Mouse (Mus musculus) naive thymus-derived CD4-positive, alpha-beta T cell, adult 2 months (primary cell): ENCODE measurements around the gene Rbm47.

ENCODE experiments used
- DNase-seq: peaks from one replicate; pipeline ENCODE4 v3.0.0-alpha.2; 2011; ENCODE audit warnings: low read depth

Rbm47 gene

DNA sequence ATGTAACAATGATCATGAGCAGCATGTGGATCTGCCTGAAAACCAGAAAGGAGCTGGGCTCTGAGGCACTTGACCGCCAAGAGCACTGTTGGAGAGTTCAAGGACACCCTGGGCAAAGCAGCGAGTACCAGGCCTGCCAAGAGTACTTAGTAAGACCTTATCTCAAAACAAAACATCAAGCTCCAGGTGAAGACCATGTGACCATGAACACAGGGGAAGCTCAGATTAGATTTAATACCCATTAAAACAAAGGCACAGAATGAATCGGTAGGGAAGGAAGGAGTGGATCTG, 110.0 kb downstream of the Rbm47 start:
- no peak for DNase-seq

DNA sequence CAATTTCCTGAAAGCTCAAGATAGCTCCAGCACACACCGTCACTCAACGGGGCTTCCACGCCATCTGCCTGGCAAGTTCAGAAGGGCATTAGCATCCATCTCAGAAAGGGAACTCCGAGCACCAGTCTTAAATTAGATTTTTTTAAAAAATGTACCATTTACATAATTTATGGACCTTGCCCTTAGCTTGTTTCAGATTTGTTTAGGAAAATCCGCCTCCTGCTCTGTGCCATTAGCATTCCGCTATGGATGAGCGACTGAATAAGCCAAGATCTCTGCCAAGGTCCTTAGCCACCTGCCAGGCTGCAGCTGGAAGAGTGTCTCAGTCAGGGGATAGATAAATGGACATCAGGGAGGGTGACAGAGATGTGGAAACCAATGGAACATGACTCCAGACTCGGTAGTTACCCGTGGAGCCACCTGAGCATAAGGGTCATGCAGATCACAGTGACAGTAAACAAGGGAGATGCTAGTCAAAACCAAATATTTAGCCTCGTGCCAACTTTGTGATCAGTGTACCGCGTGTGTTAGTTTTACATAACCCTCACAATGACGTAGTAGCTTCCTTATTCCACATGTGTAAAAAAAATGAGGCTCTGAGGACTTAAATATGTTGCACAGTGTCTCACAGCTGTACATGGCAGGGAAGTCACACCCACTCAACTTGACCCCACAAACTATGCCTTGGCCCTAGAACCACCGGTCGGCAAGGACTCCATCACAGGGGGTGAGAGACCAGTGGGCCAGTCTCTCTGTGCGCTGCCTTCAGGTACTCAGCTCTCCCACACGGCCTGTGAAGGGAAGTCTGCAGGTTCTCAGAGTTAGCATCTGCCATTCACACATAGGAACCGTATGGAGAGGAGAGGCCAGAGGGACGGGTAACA, 110.6 kb downstream of the Rbm47 start:
- DNase-seq: no peak

DNA sequence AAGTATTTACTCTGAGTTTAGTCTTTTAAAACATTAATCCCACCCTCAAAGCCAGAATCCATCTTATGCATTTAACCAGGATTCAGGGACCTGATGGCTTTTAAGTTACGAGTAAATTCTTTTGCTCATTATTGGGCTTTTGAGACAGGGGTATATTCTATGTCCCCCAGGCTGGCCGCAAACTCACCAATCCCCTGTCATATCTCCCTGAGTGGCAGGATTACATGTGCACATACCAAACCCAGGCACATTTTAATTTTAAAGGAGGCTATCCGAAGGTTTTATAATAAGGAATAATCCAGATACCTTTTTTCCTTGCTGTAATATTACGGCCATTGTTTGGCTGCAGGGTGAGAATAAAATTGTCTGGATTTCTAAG, 111.3 kb downstream of the Rbm47 start:
- no peak for DNase-seq

DNA sequence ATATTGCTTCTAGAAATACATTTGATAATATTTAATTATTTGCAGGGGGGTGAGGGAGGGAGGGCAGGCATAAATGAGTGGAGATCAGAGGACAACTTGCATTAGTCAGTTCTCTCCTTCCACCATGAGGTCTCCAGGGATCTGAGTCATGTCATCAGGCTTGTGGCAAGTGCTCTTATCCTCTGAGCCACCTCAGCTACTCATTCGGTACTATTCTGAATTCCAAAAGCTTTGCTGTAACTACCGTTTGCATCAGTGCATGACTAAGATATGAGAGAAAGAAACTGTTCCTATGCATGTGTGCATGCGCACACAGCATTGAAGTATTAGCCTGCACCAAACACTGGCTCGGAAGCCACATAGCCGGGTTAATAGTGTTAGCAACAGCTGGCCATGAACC, 114.1 kb downstream of the Rbm47 start:
- DNase-seq: no peak

DNA sequence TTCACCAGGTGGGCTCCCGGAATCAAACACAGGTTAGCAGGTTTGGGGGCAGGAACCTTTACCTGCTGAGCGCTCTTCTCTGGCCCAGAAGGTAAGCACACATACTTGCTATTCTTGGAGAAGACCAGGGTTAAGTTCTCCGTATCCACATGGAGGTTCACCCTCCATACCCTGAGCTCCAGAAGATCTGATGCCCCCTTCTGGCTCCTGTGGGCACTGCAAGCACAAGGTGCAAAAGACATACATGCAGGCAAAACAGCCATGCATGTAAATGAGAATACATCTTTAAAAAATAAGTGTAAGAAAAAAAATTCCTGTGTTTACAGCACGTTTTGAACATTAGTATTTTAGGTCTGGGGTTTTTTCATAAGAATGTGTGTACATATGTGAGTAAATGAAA, 116.2 kb downstream of the Rbm47 start:
- DNase-seq: peak; percentile 29

DNA sequence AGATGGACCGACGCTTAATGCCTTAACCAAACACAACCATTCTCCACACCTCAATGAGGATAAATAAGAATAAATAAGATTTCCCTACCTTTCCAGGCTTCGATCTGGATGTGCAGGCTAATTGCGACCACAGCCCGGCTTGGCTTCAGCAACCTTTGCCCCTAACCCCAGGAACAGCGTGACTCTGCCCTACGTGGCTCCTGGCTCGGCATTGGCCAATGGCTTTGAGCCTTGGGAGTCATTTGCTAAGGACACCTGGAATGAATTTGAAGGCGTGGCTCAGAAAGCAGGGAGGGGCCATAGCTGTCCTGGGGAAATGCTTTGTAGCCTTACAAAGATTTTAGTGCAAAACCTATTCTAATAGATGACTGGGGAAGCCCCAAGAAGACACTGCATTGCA, 118.5 kb downstream of the Rbm47 start:
- DNase-seq: no peak

DNA sequence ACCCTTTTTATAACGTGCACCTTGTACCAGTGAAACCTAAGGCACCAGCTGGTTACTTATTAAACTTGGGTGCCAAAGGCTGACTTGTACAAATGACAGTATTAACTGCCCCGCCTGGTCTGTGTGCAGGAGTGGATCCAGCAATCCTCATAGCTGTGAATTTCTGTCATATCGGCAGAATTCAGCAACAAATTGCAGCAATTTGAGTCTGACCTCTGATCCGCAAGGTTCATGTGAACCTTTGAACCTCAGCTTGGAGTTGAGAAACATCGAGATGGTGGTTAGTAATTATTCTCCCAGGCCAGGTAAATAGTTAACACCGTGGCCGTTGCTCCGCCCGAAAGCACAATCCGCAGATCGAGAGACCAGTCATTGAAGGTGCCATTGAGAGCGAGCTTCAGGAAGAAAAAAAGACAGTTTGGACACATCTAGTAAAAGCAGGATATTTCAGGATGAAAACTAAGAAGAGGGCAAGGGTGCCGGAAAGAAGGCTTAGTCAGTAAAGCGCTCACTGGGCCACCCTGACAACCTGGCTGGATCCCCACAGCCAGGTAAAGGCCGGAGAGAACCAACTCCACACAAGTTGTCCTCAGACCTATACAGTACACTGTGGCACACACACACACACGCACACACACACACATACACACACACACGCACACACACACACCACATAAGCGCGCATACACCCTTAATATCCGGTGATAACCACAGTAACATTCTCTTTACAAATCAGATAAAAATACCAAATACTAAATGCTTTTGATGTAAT, 120.0 kb downstream of the Rbm47 start:
- DNase-seq: no peak

DNA sequence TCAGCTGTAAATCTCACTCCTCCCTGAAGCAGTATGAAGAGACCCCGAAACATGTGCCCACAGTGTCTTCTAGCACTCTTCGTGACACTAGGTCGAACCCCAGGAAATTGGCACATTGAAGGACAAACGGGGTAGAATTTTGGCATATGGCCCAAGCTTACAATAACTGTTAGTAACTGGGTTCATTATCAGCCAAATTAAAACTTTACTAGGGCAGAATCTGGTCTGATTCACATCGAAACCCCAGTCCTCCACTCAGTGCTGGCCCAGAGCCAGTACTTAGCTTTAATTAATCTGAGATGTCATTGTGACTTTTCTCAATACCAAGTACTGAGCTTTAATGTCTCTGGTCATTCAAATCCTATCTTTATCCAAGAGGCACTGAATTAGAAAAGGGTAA, 122.1 kb downstream of the Rbm47 start:
- DNase-seq: no peak

DNA sequence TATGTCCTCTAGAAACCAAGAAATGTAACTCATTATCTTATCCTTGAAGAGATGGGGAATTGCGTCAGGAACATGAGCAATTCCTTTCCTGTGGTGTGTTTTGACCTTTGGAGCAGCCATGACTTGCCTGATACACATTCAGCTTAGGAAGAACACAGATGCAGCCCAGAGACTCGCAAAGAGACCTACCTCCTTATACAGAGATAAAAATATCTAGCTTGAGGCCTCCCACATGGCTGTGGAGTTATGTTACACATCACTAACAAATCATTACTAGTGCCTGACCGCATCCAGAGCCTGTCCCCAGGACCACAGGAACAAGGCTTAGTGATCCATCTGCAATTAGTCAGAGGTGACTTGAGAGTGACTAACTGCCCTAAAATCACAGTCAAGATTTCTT, 126.6 kb downstream of the Rbm47 start:
- DNase-seq: no peak

DNA sequence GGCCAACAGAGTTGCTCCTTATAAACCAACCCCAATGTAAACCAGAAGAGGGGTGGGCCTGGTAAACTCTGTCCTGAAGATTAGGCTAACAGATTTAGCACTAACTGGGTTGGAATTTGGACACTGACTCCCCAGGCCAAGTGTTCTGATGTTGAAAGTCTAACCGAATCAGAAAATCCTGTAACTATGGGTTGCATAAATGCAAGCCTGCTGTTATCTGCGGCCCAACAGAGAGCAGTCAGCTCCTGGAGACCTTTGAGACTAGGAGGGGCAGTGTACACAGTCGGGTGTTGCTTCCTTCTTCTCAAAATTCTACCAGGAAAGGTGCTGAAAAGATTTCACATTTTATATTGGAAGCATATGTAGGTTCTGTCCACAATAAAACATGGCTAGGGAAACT, 129.0 kb downstream of the Rbm47 start:
- no peak for DNase-seq

DNA sequence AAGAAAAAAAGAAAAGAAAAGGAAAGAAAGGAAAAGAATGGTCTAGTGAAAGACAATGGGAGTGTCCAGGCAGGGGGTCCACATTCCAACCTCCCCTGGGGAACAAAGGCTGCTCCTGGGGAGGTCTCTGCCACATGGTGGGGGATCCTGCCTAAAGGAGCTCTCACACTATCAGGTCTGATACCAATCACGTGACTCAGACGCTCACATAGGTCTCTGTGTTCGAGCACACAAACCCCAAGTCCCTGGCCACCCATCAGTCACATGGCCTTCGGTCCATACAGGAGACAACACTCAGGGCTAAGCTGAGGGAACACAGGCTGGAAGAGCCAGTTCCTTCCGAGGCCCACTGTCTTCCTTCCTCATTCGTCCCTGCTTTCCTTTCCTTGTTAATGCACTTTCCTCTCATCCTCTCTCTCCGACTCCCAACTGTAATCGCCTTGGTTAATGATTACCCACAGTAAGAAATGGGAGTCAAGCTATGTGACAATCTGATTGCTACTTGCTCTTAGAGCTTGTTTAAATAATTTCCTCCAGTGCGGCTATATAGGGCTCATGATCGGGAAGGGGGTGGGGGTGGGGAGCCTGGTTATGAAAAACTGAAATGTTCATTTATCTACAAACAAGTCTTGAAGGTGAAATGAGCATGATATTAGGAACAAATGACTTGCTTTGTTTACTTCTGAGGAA, 130.1 kb downstream of the Rbm47 start:
- DNase-seq: no peak

DNA sequence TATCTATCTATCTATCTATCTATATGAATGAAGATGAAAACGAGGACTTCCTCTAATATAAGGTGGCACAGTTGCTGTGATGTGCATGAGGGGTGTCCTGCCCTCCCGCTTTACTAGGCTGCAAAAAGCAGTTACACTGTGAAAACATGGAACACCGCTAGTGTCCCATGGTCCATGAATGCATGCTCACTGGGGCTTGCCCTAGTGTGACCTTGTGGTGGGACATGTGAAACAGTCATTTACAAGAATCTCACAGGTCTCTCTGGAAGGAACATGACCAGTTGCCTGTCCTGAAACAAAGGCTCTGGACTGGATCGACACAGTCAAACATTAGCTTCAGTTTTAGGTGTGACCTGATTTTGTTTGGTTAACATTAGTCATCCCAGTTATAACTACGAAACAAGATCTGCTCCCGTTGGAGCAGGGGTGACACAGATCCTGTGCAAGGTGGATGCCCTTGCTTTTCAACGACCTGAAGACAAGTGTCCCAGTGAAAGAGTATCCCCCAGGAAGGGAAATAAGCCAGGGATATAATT, 132.1 kb downstream of the Rbm47 start:
- DNase-seq: no peak

DNA sequence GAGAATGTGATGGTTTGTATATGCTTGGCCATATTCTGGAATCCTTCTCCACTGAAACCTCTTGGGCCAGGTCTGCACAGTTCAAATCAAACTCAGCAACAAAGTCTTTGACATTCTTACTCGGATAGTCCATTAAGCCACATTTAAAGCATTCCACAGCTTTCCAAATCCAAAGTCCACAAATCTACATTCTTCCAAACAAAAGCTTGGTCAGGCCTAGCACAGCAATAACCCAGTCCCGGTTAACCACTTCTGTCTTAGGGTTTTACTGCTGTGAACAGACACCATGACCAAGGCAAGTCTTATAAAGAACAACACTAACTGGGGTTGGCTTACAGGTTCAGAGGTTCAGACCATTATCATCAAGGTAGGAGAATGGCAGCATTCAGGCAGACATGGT, 133.1 kb downstream of the Rbm47 start:
- DNase-seq: no peak

DNA sequence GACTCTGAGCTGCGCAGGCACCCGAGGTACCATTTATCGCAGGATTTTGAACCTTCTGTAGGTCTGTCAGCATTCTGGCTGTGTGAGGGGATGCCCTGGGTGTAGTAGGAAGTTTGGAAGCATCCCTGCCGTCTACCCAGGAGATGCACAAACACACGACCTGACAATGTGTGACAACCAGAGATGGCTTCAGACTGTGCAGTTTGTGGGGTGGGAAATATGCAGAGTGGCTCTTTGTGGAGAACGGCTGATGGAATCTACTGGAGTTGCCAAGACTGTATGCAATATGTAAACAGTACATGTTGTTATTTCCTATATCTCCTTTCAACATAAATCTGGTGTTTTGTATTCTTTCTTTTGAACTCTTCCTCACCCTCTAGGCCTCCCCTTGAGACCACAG, 135.9 kb downstream of the Rbm47 start:
- DNase-seq: no peak

DNA sequence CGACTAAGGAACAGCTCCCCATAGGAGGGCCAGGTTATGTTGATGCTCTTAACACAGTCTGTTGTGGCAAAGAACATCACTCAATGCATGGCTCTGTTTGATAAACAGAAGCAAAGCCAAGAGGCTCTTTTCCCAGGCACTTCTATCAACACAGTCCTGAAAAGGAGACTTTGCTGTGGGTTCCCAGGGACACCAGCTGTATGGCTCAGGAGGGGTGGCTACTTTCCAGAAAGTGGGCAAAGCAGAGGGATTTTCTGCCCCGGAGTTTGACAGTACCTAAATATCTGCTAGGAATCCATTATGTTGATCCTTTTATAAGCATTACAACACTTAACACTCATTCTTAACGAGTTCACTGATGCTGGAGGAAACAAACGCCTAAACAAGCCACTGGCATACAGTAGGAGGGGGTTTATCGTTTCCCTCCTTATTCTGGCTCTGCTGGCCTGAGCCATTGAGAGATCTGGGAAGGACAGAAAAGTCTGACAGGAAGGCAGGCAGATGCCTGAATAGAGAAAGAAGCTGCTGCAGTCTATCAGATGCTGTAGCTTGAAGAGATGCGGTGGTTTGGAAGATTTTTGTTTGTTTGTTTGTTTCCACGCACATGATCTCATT, 136.4 kb downstream of the Rbm47 start:
- DNase-seq: no peak

DNA sequence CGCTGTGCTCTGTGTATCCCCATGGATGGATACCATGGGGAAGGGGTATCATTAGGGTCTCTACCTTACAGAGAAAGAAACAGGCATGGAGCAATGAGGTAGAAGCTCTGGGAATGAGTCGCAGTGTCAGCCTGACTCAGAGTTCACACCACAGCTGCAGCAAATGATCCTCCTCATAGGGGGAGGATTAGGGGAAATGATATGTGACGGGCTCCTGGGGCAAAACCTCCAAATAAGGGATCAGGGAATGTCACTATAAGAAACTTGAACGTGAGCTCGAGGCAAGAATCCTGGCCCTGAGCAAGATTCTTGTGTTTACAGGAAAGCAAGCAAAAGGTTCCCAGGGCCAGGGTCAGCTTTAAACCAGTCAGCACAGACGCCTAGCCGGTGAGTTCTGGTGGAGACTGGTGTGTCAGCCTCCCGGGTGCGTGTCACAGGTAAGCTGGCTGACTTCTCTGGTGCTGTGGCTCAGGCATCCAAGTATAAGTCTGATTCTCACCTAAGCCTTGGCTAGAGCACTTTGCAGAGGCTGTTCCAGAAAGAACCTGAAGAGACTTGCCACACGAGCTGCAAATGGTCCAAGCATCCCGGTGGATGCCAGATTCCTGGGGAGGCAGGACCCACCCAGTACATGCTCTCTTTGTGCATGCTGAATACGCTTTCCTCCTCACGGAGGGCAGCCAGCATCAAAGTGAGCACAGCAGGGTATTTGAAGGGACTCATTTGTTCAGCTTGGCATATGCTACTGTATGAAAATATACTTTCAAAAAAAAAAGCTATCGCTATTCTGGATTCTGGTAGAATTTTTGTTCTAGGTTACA, 138.3 kb downstream of the Rbm47 start:
- no peak for DNase-seq

DNA sequence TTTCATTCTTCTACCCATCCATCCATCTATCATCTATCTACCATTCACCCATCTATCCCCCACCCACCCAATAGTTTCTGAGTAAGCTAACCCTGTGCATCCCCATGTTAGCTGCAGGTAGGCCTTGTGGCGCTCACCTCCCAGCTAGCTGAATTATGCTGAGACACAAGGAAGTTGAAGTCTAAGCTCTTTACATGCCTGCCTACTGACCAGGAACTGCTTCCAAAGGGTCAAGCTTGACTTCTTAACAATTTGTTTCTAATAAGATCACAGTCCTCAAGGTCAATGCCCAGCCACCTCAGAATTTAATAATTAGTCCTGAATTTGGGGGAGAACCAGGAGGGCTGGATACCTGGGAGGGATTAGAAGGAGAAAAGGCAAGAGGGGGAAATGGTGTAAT, 140.1 kb downstream of the Rbm47 start:
- no peak for DNase-seq

DNA sequence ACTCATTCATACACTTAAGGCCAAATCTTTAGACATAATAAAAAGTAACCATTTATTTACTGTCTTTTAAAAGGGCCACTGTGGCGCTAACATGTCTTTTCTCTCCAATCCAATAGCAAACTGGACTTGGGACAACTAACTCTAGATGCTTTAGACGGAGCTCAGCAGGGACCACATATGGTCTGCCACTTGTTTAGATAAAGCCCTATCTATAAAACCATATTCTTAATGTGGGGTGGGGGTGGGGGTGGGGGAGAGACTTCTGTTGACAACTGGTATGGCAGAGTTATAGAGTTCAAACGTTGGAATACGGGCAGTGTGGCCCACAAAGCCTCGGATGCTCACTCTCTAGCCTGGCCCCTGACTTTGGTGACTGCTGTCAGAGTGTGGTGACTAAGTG, 141.2 kb downstream of the Rbm47 start:
- DNase-seq: no peak

DNA sequence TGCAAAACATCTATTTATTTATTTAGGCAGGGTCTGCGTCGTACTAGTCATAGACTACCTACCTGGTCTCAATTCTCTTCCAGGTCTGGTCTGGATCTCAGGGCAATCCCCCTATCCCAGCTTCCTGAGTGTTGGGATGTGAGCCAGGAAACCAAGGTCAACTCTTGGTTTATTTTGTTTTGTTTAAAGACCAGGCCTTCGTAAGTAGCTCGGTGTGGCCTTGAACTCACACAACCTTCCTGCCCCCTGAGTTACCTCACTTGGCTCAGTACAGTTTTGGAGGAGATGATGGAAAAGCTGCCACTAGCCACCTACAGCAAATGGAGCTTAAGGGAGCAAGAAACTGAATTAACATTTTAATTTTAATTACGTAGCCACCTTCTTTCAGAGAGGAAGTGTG, 144.7 kb downstream of the Rbm47 start:
- no peak for DNase-seq

DNA sequence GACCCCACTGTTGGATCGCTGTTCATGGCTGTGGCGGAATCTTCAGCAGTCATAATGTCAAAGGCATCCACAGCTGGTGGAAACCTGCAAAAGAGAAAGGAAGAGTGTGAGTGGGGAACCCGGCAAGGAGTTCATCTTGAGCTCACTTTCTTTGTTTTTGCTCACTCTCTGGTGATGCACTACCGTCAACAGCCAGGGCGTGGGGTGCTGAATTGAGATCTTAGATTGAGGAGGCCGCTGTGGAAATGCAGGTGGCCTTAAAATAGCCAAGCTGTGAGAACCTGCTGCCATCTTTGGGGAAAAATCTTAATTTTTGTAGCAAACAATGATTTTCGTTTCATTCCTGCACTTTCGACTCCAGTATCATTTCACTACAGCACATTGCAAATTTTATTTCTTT, 145.7 kb downstream of the Rbm47 start:
- DNase-seq: no peak

DNA sequence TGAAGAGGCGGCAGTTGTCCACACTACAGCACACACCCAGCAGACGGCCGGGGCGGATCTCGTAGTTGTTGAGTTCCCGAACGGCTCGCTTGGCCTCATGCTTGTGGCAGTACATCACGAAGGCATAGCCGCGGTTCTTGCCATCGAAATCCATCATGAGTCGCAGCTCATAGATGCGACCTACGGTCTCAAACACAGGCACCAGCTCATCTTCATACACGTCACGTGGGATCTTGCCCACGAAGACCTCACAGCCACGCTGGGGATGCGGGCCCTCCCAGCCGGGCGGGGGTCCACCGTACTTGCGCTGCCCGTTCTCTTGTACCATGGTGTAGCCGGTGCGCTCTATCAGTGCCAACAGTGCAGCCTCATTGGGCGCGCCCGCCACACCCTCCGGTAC, 146.1 kb downstream of the Rbm47 start:
- no peak for DNase-seq
